Mouse (Mus musculus) adrenal gland, postnatal 36 days (tissue): ENCODE data around the gene Kcnh1. TPM values are rescaled to one million over a fixed set of nuclear protein-coding genes. Genes with fewer than 3 reads are reported as not detected.

Experiments used
- DNase-seq, 2 experiments: peaks; one replicate each; pipeline ENCODE4 v3.0.0; 2021; ENCODE audit warnings: mixed read lengths in 1 of 2
- total RNA-seq, 2 experiments: library from RNA; stranded (reverse); gene quantifications; 2 replicates each; pipeline ENCODE4 v1.2.3; 2021

Gene Kcnh1
- total RNA-seq, 2 experiments from 2014 or later = 0.16 to 0.36 TPM

DNA sequence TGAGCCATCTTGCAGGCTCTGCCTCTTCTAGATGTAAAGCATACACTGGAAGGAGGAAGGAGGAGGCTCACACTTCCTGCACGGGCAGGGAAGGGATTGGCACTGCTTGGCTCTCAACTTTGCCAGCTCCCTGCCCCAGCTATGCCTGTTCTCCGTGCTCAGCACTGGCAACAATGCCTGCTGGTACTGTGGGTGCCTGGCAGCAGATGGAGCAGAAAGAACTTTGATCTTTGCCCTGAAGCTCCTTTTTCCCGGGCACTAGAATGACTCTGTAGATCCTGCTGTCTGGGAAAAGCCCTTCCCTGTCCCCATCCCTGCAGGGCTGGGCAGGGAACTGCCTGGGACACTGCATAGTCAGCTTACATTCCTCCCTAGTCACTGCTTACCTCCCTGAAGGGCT is 225.2 kb downstream of the Kcnh1 start:
- DNase-seq = no peak

DNA sequence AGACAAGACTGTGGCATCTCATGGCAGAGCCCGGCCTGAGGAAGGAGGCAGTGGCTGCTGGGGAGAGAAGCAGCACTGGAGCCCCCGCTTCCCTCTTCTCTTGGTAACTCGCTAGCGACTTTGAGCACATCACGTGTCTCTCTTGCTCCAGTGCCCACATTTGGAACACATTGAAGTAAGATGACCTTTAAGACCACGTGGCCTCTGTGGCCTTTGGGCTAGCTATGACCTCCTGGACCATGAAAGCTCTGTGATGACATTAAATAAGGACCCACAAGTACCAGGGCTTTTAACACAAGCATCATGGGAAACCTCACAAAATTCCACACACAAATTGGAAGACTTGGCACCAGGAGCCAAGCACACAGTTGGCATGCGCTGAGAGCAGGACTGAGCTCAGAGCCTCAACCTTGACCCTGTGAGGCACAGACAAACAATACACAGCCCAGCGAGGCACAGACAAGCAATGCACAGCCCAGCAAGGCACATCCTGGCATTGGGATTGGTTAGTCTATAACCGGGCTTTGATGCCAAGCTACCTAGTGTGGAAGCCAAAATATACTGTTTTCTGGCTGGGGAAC is 225.8 kb downstream of the Kcnh1 start:
- peak; percentile 36 to 40 for DNase-seq

DNA sequence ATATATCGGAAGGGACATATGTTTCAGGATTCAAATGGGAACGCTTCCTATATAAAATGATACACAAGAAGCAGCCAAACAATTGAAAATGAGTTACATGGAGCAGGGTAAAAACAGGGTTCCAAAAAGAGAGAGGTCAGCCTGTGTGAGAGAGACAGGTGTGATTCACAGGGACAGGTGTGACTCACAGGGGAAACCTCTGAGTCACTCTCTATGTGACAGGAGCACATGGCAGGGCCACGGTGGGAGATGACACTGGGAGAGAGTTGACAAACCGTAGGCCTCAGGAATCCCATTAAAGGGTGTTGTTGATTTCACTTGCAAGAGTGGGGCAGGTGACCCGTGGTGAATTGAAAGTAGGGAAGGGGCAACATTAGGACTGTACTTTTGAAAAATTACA is 228.6 kb downstream of the Kcnh1 start:
- no peak for DNase-seq

DNA sequence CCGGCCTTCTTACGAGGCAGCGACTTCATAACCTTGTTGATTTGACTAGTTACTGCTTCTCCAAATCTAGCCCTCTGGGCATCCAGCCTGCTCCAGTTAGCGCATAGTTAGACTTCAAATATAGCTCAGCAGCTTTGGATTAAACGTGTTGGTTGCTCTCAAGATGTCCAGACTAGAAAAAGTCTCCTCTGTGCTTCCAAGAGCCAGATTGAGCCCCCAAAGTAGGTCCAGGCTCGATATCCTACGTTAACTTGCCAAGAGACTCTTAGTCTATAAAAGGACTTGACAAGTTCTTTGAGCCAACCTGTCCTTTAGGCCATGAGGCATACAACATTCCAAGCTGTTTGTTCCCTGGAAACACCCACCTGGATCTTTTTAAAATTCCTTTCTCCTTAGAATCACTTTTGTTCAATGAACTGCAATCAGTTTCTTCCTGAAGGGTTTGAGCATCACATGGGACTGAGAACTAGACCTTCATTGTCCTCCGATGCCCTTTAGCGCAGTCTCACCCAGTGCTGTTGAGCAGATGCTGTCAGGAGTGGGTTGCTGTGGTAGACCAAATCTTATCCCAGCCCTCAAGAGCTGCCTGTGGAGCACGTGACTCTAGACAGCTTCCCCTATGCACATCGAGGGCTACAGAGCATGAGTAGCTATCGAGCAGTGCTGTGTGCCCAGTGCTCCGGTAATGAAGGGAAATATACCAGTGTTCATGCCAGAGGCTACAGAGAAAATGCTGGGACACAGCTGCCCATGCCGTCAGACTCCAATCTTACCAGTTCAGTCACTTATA is 231.0 kb downstream of the Kcnh1 start:
- no peak for DNase-seq

DNA sequence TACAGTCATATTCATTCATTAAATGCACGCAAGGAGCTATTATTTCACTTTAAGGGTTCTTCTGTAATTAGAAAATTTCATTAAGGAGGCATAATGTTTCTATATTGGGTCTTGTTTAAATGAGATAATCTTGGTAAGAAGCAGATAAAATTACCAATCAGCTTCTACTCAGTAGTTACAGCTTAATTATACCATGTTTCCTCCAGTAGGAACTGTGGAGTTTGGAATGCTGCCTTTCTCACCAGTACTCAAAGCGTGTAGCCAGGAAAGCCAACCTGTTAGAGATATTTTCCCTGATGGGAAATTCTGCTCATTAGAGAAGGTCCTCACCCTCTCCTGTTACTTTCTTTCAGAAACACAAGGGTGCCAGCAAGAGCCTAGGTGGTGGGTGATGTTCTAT is 240.8 kb downstream of the Kcnh1 start:
- DNase-seq = no peak

DNA sequence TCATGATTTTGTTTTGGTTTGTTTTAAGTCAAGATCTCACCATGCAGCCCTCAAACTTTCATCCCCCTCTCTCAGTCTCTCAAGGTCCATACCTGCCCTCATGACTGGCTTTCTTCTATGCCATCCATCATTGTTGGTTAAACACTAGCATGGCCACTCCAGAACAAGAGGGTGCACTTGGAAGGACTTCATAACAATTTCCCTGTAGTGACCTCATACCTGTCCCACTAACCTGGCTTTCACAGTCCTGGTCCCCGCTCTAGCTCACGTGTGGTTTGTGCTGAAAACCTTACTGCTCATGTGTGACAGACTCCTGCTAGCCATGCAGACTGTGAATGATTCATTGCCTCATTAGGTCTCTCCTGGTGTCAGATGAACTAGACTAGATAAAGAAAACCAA is 244.9 kb downstream of the Kcnh1 start:
- no peak for DNase-seq

DNA sequence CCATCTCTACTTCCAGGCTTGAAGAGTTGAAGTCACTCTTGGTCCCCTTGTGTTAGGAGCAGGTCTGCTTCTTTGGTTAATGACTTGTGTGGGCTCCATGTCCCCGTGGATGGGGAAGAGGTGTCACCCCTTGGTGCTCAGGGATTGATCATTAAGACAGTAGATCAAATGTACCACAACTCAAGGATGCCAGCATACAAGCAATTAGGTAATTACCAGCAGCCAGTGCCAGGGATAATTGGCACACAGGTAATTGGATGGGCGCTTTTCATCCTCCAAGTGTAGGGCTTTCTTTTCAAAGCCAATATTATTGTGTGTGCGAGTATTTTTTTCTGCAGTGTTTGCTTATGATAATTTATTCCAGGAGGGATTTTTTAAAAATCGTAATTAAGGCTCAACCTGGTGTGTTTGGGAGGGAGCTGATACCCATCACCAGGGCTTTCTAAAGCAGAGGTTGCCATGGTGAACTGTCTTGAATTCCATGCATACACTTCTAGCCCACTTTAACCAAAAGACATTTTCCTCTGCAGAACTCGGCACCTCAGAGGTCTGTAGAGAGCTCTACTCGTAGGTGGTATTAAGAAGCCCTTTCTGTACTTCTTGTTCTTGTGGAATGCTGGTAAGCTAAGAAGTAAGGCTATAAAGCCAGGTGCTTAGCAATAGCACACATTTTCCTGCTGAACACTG is 248.7 kb downstream of the Kcnh1 start:
- no peak for DNase-seq

DNA sequence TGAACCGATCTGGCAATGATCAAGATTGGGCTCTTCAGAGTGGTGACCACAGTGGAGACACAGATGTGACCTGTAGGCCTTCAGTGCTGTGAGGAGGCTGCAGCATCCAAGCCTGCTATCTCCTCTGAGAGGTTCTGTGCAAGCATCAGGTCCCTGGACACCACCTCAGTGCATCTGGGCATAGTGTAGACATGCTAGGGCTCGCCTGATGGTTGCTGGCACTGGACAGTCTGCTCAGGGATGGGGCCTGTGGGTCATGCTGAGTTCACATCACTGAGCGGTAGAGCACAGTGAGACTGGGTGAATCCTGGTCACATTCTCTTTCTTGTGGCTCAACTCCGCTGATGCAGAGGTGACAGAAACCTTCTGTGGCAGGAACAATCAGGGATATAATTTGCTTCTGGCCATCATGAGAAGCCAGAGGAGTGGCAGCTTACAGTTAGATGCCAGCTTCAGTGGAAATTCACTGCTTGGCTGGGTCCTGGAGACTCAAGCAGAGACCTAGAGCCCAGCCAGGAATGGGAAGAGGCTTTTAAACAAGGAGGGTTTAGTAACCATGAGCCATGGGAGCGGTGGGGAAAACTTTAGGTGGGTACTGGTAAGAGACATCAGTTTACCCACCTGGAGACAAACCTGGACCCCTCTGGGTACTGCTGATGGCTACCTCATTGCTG is 252.3 kb downstream of the Kcnh1 start:
- no peak for DNase-seq

DNA sequence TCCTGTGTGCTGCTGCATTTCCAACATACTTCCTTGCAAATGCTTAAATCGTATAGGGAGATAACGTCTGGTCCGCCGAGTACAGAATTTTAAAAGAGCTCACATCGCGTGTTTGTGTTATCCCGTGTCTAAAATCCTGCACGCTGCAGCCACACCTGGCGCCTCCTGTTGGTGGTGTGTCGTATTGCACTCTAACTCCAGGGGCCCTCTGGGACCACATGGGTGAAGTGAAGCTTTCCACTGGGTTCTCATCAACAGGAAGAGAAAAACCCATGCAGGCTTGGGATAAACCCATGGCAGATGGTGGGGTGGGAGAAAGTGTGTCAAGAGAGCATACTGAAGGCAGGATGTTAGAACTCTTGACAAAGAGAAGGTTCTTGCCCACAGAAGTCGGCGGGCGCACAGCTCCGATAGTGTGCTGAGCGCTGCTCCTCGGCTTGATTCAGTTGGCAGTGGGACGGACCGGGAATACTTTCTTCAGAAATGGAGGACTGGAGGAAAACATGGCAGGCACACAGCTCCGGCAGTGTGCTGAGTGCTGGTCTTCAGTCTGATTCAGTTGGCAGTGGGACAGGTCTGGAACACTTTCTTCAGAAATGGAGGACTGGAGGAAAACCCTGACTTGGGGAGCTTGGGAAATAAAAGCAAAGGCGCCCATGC is 253.6 kb downstream of the Kcnh1 start:
- peak in 1 of 2 experiments; percentile 5 for DNase-seq

DNA sequence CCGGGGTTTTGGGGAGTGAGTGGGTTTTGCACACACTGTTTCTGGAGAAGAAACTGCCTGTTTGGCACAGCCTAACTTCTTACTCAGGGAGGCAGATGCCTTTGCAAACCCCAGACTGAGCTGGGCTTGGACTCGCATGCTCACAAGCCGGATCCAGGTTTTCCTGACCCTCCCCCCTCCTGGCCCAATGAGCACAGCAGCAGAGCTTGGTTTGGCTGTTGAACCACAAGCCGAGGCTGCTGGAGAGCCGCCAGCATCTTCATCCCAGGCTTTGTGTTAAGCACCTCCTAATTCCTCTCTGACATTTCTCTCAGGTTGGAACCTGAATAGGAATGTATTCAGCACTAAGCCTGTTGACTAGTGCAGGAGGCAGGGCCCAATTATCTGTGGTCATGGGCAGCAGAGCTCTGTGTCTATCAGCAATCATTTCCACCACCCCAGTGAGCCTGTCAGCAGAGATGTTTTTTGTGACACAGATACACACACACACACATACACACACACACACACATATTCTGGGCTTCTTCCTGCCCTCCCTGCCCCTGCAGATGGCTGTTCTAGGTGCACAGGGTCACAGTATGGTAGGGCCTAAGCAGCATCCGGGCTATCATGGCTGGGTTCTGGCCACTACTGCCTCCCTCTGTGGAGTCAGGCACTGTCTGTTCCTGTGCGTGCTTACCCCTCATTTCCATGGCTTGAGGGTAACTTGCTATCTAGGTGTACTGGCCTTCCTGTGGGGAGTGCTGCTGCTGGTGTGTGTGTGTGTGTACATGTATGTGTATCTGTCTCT is 254.3 kb downstream of the Kcnh1 start:
- DNase-seq = peak in 1 of 2 experiments; percentile 13

DNA sequence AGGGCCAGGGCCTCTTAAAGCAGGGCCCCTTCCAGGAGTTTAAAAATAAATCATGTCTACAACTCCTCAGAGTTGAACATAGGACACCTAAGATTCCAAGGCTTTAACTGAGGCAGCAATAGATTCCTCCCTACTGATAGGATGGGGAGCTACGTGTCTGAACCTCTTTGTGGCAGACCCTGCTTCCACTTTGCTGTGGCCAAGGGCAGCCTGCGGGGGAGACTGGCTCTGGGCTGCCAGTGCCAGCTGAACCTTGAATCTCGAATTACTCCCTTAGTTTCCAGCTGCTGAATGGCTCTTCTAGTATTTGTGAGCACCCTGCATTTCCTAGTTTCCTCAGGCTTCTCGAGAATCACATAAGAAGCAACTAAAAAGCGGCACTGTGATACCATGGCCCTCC is 255.6 kb downstream of the Kcnh1 start:
- DNase-seq = no peak

DNA sequence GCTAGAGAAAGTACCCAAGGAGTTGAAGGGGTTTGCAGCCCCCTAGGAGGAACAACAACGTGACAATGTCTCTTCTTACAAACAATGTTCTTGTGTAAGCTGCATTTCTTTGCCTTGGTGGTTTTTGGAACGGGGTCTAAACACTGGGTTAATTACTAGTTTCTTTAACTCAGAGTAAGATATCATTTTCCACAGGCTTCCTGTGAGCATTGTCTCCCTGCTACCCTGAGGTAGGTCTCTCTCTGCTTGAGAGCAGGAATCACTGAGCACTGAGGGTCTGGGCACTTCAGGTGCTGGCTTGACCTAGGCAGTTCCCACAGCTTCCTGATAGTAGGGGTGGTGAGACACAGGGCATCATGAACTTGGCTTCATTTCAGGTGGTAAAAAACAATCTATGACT is 257.1 kb downstream of the Kcnh1 start:
- no peak for DNase-seq

DNA sequence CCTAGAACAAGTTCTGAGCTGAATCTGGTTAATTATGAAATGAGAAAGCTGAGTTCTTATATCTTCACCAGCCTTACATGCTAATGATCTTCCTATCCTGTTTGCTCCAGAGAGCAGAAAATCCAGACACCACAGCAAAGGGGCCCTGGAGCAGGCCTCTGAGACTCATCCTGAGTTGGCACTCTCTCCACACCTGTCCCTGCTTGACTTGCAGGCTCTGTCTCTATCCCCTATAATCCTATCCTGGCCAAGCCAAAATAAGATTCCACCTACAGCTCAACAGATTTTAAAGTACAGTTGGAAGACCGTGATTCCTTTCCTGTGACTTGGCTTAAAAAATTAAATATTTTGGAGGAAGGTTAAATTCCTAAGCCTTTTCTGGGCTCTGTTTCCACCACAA is 257.9 kb downstream of the Kcnh1 start:
- no peak for DNase-seq

DNA sequence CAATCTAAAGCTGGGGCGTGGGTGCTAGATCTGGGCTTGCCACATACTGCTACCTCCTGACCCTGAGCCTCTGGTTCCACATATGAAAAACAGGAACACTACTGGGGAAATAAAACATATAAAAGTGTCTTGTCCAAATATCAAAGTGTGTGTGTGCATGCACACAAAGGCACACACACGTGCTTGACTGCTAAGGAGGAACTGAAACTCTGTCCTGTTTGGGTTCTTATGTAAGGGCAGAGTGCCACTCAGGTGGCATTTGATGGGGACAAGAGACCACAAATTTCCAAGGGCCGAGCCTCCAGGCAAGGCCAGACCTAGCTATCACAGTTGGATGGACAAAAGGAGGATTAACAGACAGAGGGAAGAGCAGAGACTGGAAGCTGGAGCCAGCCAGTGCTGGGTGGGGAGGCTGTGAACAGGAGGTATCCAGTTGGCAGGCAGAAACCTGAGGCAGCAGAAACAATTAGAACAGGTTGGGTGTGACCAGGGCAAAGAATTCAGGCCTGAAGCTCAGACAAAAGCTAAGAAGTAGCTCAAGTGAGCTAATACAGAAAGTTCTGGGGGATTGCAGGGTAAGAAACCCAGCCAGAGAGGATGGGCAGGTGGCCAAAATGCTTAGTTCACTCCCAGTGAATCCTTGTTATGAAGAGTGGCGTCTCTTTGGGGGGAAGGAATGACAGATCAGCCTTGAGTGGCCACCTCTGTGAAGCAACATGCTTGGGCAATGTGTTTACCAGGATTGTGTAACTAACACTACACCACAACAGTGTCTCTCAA is 259.2 kb downstream of the Kcnh1 start:
- peak; percentile 6 to 28 for DNase-seq

DNA sequence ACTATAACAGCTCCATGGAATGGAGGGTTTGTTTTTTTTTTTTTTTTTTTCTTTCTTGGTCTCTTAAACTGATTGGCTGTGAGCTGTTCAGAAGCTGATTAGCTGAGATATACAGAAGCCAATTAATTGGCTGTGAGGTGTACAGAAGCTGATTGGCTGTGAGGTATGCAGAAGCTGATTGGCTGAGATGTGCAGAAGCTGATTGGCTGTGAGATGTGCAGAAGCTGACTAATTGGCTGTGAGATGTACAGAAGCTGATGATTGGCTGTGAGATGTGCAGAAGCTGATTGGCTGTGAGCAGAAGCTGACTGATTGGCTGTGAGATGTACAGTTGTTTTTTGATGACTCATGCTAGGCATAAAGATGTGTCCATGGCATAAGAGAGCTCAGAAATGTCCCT is 259.9 kb downstream of the Kcnh1 start:
- no peak for DNase-seq

DNA sequence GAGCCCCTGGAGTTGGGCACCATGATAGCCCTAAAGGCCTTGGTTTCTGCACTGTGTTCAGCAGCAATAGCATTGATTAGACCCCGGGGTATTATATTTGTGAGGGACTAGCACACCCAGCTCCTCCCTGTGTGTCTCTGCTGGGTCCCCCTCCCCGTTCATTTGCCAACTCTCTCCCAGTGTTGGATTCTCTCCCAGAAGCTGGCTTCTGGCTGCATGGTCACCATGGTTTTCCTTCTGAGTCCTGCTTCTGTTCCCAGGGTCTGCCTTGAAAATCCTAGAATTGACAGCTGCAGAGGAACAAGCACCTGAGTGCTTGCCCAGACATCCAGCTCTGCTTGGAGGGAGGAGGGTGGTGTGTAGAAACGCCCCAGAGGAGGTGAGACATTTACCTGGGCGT is 261.1 kb downstream of the Kcnh1 start:
- no peak for DNase-seq

DNA sequence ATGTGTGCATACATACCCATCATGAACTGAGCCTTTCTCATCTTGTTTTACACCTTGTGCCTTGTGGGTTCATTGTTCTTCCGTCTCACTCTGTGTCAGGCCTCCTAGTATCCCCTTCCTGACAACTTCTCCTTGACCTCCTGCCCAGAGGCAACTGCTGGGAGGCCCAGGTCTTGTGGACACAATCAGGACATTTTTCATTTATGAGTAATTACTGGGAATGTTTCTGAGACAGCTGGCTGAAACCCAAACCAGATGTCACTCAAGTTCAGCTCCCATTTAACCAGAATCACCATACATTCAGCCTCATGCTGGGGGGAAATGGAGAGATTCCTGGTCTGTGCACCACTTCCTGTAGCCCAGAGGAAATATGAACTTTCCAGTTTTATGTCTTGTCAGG is 263.9 kb downstream of the Kcnh1 start:
- no peak for DNase-seq

DNA sequence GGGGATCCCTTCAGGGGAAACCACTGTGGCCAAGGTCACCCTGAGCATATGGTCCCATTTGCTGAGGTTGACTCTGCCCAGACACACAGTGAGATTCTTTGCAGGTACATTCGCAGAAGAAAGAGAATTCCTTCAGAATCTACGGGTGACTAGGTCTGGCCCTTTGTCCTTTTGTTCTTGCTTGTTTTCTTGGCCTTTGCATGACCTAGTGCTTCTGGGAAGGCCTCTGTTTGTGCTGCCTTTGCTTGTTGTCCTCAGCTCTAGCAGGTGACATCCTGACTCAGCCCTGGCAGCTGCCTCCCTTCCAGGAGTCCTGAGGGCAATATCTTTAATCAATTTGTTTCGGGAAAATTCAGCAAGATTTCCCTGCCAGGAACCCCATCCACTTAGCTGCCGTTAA is 264.4 kb downstream of the Kcnh1 start:
- DNase-seq = no peak

DNA sequence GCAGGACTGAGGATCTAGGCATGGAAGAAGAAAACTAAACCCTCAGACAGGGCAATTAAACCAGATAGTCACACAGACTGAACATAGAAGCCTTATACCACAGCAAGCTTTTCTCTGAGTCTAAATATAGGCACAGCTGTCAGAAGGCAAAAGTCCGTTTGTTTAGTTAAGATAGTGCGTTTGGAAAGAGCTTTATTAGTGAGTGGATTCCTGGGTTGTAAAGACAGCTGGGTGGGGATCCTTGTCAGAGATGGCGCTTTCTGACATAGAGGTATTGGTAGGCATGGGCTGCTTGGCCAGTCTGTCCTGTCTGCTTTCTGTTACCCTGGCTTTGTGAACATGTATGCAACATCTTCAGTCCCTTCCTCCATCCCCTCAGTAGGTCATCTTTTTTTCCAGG is 266.5 kb downstream of the Kcnh1 start:
- no peak for DNase-seq

DNA sequence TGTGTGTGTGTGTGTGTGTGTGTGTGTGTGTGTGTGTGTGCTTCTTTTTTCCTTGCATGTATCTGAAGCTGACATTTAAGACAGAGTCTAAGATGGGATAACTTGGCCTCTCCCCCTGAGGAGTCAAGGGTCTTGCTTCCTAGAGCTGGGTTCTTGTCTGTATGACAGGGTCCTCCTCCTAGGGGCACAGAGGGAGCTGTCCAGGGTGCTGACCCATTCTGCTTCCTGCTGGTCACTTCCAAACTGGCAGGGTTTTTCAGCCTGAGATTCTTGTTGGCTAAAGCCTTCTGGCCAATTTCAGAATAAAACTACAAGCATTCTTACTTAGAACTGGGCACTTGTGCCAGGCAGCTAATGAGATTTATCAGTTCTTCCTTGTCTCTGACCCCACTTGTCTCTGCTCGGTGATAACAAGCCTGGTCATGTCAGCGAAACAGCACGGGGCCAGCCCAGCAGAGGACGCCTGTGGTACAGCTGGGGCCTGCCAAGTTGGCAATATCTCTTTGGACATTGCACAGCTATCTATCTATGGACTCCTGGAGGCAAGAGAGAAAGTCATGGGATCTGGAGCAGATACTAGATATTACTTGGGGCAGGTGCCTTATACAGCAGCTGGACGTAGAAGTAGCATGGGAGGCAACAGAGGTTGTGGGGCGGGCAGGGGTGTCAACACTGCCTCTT is 267.1 kb downstream of the Kcnh1 start:
- DNase-seq = peak; percentile 42 to 50
